18 mouse cellular contexts compared by ENCODE assay signal in genomic region chr1:133632168-133632567, GRCm38 (mm10). TPM values are rescaled to one million over a fixed set of nuclear protein-coding genes. Genes with fewer than 3 reads are reported as not detected.
DNase-seq lines count a peak whose midpoint lies in the region; ATAC-seq and TF ChIP-seq lines count a peak whose summit lies in the region.
"Had no signal": no experiment of that assay in that cellular context is flagged by ENCODE, and none has a peak within 500 bp of the region (broad histone marks: within the 10 kb centered on the region; RNA-seq: fewer than 3 reads in every experiment).

No protein-coding gene starts in this region.

- WGBS in forebrain, embryonic 14.5 days, result 92% methylated on average over 2 of the region's 2 CpGs
- WGBS in forebrain, embryonic 10.5 days, result 91% methylated on average over 2 of the region's 2 CpGs
- 82% methylated on average over 2 of the region's 2 CpGs for WGBS in kidney, postnatal 0 days

- TF ChIP-seq CTCF in kidney, postnatal 0 days (IDR thresholded peaks at IDR 0.05; ENCODE audit: low read depth), result peak; percentile 61

- no peak overlapping the region for H3K27ac ChIP-seq in forebrain, embryonic 14.5 days (ENCODE audit: low read depth, low read length)
- H3K27ac ChIP-seq in forebrain, embryonic 10.5 days, result no peak overlapping the region
- H3K27ac ChIP-seq in kidney, postnatal 0 days, result no peak overlapping the region
- H3K27ac ChIP-seq: embryonic facial prominence, embryonic 12.5 days; forebrain, embryonic 13.5 days; midbrain, embryonic 10.5 days; neural tube, embryonic 12.5 days had no signal

- DNase-seq in forebrain, embryonic 14.5 days (ENCODE audit: low spot score), result peak; percentile 13
- no peak for DNase-seq in forebrain, embryonic 10.5 days (ENCODE audit: extremely low spot score, low spot score)
- peak; percentile 21 for DNase-seq in kidney, postnatal 0 days (ENCODE audit: low spot score)
- no peak for DNase-seq in kidney, adult 11 months
- DNase-seq in retina, postnatal 1 day, result peak; percentile 37
- DNase-seq in retina, embryonic 14.5 days (ENCODE audit: low spot score), result no peak
- DNase-seq in splenic B cell, adult 2 months (ENCODE audit: low read depth, low spot score), result peak; percentile 53
- no peak for DNase-seq in frontal cortex, postnatal 25 days (ENCODE audit: low spot score in 2 of 2)
- DNase-seq: cerebellum, adult 9-11 months; left cerebral cortex, postnatal 4 days; spleen, adult 18-20 months had no signal

- H3K9me3 ChIP-seq in forebrain, embryonic 14.5 days (replicated peaks; ENCODE audit: control insufficient read depth, low read length), result no peaks in the 10 kb centered on the region
- H3K9me3 ChIP-seq in forebrain, embryonic 10.5 days, result no peaks in the 10 kb centered on the region
- H3K9me3 ChIP-seq in kidney, postnatal 0 days (replicated peaks; ENCODE audit: low read length), result no peaks in the 10 kb centered on the region
- H3K9me3 ChIP-seq: embryonic facial prominence, embryonic 12.5 days; forebrain, embryonic 13.5 days; midbrain, embryonic 10.5 days; neural tube, embryonic 12.5 days had no signal

- peaks cover 92% of the 10 kb centered on the region for H3K36me3 ChIP-seq in forebrain, embryonic 14.5 days (ENCODE audit: control insufficient read depth, insufficient read depth, low read length)
- H3K36me3 ChIP-seq in forebrain, embryonic 10.5 days (replicated peaks), result peaks cover 98% of the 10 kb centered on the region
- H3K36me3 ChIP-seq in kidney, postnatal 0 days (ENCODE audit: insufficient read depth, low read length), result peaks cover 69% of the 10 kb centered on the region
- peaks cover 23% of the 10 kb centered on the region for H3K36me3 ChIP-seq in splenic B cell, adult 2 months (ENCODE audit: control insufficient read depth, insufficient read depth, low read length, poor library complexity, severe bottlenecking)

- no peak overlapping the region for H3K4me3 ChIP-seq in forebrain, embryonic 14.5 days (ENCODE audit: low read depth, low read length)
- no peak overlapping the region for H3K4me3 ChIP-seq in forebrain, embryonic 10.5 days
- no peak overlapping the region for H3K4me3 ChIP-seq in kidney, postnatal 0 days (replicated peaks; ENCODE audit: low read depth, low read length)
- H3K4me3 ChIP-seq: embryonic facial prominence, embryonic 12.5 days; forebrain, embryonic 13.5 days; midbrain, embryonic 10.5 days; neural tube, embryonic 12.5 days had no signal

- no peak overlapping the region for H3K9ac ChIP-seq in forebrain, embryonic 14.5 days (ENCODE audit: low read length)
- no peak overlapping the region for H3K9ac ChIP-seq in kidney, postnatal 0 days (ENCODE audit: low read depth, low read length)
- H3K9ac ChIP-seq: embryonic facial prominence, embryonic 12.5 days; forebrain, embryonic 13.5 days; neural tube, embryonic 12.5 days had no signal

- H3K27me3 ChIP-seq in forebrain, embryonic 14.5 days (replicated peaks; ENCODE audit: control insufficient read depth, insufficient read depth, low read length), result no peaks in the 10 kb centered on the region
- H3K27me3 ChIP-seq in forebrain, embryonic 10.5 days (ENCODE audit: poor library complexity, severe bottlenecking), result no peaks in the 10 kb centered on the region
- no peaks in the 10 kb centered on the region for H3K27me3 ChIP-seq in kidney, postnatal 0 days (ENCODE audit: insufficient read depth, low read length)
- no peaks in the 10 kb centered on the region for H3K27me3 ChIP-seq in splenic B cell, adult 2 months (ENCODE audit: control insufficient read depth, insufficient read depth, low read length, poor library complexity, severe bottlenecking)
- H3K27me3 ChIP-seq: embryonic facial prominence, embryonic 12.5 days; forebrain, embryonic 13.5 days; neural tube, embryonic 12.5 days had no signal

- H3K4me1 ChIP-seq in forebrain, embryonic 14.5 days (ENCODE audit: control insufficient read depth, insufficient read depth, low read length), result no peaks in the 10 kb centered on the region
- H3K4me1 ChIP-seq in forebrain, embryonic 10.5 days, result no peaks in the 10 kb centered on the region
- H3K4me1 ChIP-seq in kidney, postnatal 0 days (replicated peaks; ENCODE audit: insufficient read depth, low read length), result no peaks in the 10 kb centered on the region
- H3K4me1 ChIP-seq: embryonic facial prominence, embryonic 12.5 days; forebrain, embryonic 13.5 days; midbrain, embryonic 10.5 days; neural tube, embryonic 12.5 days had no signal

- ATAC-seq in forebrain, embryonic 14.5 days, result no peak
- no peak for ATAC-seq in kidney, postnatal 0 days (replicated peaks; ENCODE audit: low FRiP score, low read depth)
- ATAC-seq: forebrain, embryonic 13.5 days had no signal

- no peak overlapping the region for H3K4me2 ChIP-seq in forebrain, embryonic 14.5 days (ENCODE audit: low read length)
- H3K4me2 ChIP-seq in kidney, postnatal 0 days (ENCODE audit: low read length), result no peak overlapping the region
- H3K4me2 ChIP-seq: embryonic facial prominence, embryonic 12.5 days; forebrain, embryonic 13.5 days; neural tube, embryonic 12.5 days had no signal

RNA-seq across cellular contexts. Expression of gene Snrpe, which starts 22.1 kb away (rescaled TPM):
- 538 and 740 TPM in 2 replicates for polyA plus RNA-seq in forebrain, embryonic 14.5 days (2014; fragmentation: Nextera tagmentation; extraction: Ambion mirVana)
- polyA plus RNA-seq in forebrain, embryonic 10.5 days (2016; fragmentation: Nextera tagmentation; extraction: Ambion mirVana), result 948 and 960 TPM in 2 replicates
- 591 and 663 TPM in 2 replicates for polyA plus RNA-seq in kidney, postnatal 0 days (2015; fragmentation: Nextera tagmentation; extraction: Ambion mirVana)

RNA-seq across cellular contexts. Expression of gene Zbed6, which starts 28.5 kb away (rescaled TPM):
- polyA plus RNA-seq in forebrain, embryonic 14.5 days (2014; fragmentation: Nextera tagmentation; extraction: Ambion mirVana), result not detected in 2 replicates
- polyA plus RNA-seq in forebrain, embryonic 10.5 days (2016; fragmentation: Nextera tagmentation; extraction: Ambion mirVana), result not detected in 2 replicates
- polyA plus RNA-seq in kidney, postnatal 0 days (2015; fragmentation: Nextera tagmentation; extraction: Ambion mirVana), result not detected in 2 replicates
- polyA plus RNA-seq: embryonic facial prominence, embryonic 12.5 days; forebrain, embryonic 13.5 days; kidney, embryonic 14.5 days; liver, embryonic 16.5 days; midbrain, embryonic 10.5 days; neural tube, embryonic 12.5 days had no signal

RNA-seq across cellular contexts. Expression of gene Gm38394, which starts 28.9 kb away (rescaled TPM):
- polyA plus RNA-seq in forebrain, embryonic 14.5 days (2014; fragmentation: Nextera tagmentation; extraction: Ambion mirVana), result 3.6 and 4.9 TPM in 2 replicates
- polyA plus RNA-seq in forebrain, embryonic 10.5 days (2016; fragmentation: Nextera tagmentation; extraction: Ambion mirVana), result 4.3 and 4.4 TPM in 2 replicates
- 3.5 and 3.8 TPM in 2 replicates for polyA plus RNA-seq in kidney, postnatal 0 days (2015; fragmentation: Nextera tagmentation; extraction: Ambion mirVana)

RNA-seq across cellular contexts. Expression of gene Lax1, which starts 57.7 kb away (rescaled TPM):
- not detected in 2 replicates for polyA plus RNA-seq in forebrain, embryonic 14.5 days (2014; fragmentation: Nextera tagmentation; extraction: Ambion mirVana)
- polyA plus RNA-seq in forebrain, embryonic 10.5 days (2016; fragmentation: Nextera tagmentation; extraction: Ambion mirVana), result 0.44 and 0.93 TPM in 2 replicates
- polyA plus RNA-seq in kidney, postnatal 0 days (2015; fragmentation: Nextera tagmentation; extraction: Ambion mirVana), result 0.58 and 0.61 TPM in 2 replicates
- polyA plus RNA-seq: C2C12; forebrain, embryonic 13.5 days; neural tube, embryonic 12.5 days had no signal

Comparison
In these comparisons a context has a peak if more than half of its experiments do, and no peak if none do; other contexts are left out.
1. DNase-seq: peak in forebrain, embryonic 14.5 days (single experiment), kidney, postnatal 0 days (single experiment), retina, postnatal 1 day (single experiment) and splenic B cell, adult 2 months (single experiment); none in forebrain, embryonic 10.5 days (single experiment), kidney, adult 11 months (single experiment), retina, embryonic 14.5 days (single experiment) and frontal cortex, postnatal 25 days (0 of 2).